Mouse (Mus musculus) embryonic facial prominence, embryonic 14.5 days (tissue): ENCODE measurements around the gene Gm5458. TPM values are rescaled to one million over a fixed set of nuclear protein-coding genes. Genes with fewer than 3 reads are reported as not detected.
"Not testable (repeated sequence)": the region's sequence is repeated elsewhere in the genome, so short reads cannot be mapped to it uniquely, and the experiment has no call there.

Experiments
- ATAC-seq: fragments of 200-750 bp; cut with Nextera tagmentation; 2 replicates; pipeline ENCODE4 v1.8.0; 2017; ENCODE audit warnings: low read depth, moderate number of reproducible peaks, moderate TSS enrichment
- DNase-seq: peaks from one replicate; pipeline ENCODE4 v3.0.0-alpha.2; 2015; ENCODE audit warnings: low spot score
- H3K27ac ChIP-seq: fragments of 300-500 bp; sonication (generic); replicated peaks from 2 replicates; pipeline ENCODE4 v1.5.1; 2014; ENCODE audit warnings: low read depth, mild to moderate bottlenecking, low read length, moderate library complexity
- H3K27me3 ChIP-seq: fragments of 300-500 bp; sonication (generic); replicated peaks from 2 replicates; pipeline ENCODE4 v1.6.1; 2014; ENCODE audit warnings: low read length; ENCODE audit not compliant: control insufficient read depth, insufficient read depth
- H3K36me3 ChIP-seq: fragments of 300-500 bp; sonication (generic); 2 replicates; pipeline ENCODE4 v1.6.1; 2014; ENCODE audit warnings: low read length, mixed read lengths; ENCODE audit not compliant: control insufficient read depth, insufficient read depth
- H3K4me1 ChIP-seq: fragments of 300-500 bp; sonication (generic); 2 replicates; pipeline ENCODE4 v1.6.1; 2014; ENCODE audit warnings: antibody characterized with exemption, low read length; ENCODE audit not compliant: control insufficient read depth, insufficient read depth
- H3K4me2 ChIP-seq: fragments of 300-500 bp; sonication (generic); 2 replicates; pipeline ENCODE4 v1.6.1; 2014; ENCODE audit warnings: low read depth, mild to moderate bottlenecking, low read length, moderate library complexity, mixed read lengths
- H3K4me3 ChIP-seq: fragments of 300-500 bp; sonication (generic); 2 replicates; pipeline ENCODE4 v1.5.1; 2014; ENCODE audit warnings: low read depth, mild to moderate bottlenecking, low read length
- H3K9ac ChIP-seq: fragments of 300-500 bp; sonication (generic); 2 replicates; pipeline ENCODE4 v1.6.1; 2014; ENCODE audit warnings: low read depth, mild to moderate bottlenecking, low read length, moderate library complexity, mixed read lengths
- H3K9me3 ChIP-seq: fragments of 300-500 bp; sonication (generic); 2 replicates; pipeline ENCODE4 v1.6.1; 2016; ENCODE audit warnings: low read length; ENCODE audit not compliant: control insufficient read depth
- WGBS: fragments of 180-500 bp; shearing (Covaris S2); extraction: QIAGEN DNeasy Blood & Tissue Kit; methylation state at CpG from one replicate; pipeline ENCODE4 v1.1.7; 2014; 5-methylcytosine and 5-hydroxymethylcytosine counted together
- polyA plus RNA-seq: library from polyadenylated mRNA; unstranded; fragments of >200 nt; fragmentation: Nextera tagmentation; extraction: Ambion mirVana; gene quantifications from 2 replicates; pipeline ENCODE4 v1.2.1, GENCODE M21; 2014

The Gm5458 gene
- polyA plus RNA-seq, result not detected in 2 replicates

DNA sequence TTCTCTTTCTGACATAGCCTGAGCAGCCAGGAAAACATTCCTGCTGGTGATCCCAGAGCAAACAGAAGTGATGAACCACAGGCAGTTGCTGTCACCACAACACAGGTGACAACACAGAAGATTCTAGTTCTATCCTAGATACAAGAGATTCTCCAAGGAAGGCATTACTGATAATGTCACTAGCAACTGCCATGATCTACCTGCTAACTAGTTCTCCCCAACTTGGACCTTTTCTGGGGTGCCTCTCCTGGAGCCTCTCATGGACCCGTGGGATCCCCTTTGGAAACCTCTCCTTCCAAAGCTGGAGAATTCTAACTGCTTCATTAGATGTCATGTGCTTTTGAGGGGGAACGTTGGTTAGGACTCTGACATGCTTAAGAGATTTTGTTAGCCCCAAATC is at the start of gene Gm5458:
Gm5458 (minus strand) TSS at position 101 of the 400 bp plus-strand sequence.
- H3K4me3 ChIP-seq, ATAC-seq, H3K27me3 ChIP-seq, H3K9ac ChIP-seq, H3K9me3 ChIP-seq, H3K4me2 ChIP-seq, DNase-seq, H3K36me3 ChIP-seq, H3K27ac ChIP-seq, H3K4me1 ChIP-seq: not testable (repeated sequence)
- 93% methylated on average over 1 of the region's 2 CpGs for WGBS

DNA sequence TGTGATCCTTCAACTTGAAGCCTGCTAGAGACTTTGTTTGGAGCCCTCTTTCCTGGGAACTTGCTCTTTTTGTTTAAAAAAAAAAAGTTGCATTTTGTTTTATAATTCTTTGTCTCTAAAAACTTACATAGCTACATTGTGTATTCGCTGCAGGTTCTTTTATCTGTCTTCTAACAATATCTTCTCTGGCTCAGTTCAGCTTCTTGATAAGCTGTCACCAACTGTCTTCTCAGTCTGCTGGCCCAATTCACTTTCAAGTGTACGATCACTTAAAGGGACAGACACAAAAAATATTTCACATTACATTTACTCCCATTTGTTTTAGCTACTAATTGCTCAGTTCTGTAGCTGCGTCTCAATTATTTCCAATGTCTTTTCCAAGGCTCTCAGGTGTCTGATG is 43.9 kb upstream of the Gm5458 start:
- no peak for DNase-seq
- H3K4me2 ChIP-seq, result no peak overlapping the region
- H3K27ac ChIP-seq, result no peak overlapping the region
- H3K9ac ChIP-seq, result no peak overlapping the region
- H3K4me1 ChIP-seq, result no peaks in the 10 kb centered on the region
- 86% methylated on average over 3 of the region's 3 CpGs for WGBS
- H3K9me3 ChIP-seq, result no peaks in the 10 kb centered on the region
- no peaks in the 10 kb centered on the region for H3K27me3 ChIP-seq
- no peak overlapping the region for H3K4me3 ChIP-seq
- no peak for ATAC-seq
- no peaks in the 10 kb centered on the region for H3K36me3 ChIP-seq

DNA sequence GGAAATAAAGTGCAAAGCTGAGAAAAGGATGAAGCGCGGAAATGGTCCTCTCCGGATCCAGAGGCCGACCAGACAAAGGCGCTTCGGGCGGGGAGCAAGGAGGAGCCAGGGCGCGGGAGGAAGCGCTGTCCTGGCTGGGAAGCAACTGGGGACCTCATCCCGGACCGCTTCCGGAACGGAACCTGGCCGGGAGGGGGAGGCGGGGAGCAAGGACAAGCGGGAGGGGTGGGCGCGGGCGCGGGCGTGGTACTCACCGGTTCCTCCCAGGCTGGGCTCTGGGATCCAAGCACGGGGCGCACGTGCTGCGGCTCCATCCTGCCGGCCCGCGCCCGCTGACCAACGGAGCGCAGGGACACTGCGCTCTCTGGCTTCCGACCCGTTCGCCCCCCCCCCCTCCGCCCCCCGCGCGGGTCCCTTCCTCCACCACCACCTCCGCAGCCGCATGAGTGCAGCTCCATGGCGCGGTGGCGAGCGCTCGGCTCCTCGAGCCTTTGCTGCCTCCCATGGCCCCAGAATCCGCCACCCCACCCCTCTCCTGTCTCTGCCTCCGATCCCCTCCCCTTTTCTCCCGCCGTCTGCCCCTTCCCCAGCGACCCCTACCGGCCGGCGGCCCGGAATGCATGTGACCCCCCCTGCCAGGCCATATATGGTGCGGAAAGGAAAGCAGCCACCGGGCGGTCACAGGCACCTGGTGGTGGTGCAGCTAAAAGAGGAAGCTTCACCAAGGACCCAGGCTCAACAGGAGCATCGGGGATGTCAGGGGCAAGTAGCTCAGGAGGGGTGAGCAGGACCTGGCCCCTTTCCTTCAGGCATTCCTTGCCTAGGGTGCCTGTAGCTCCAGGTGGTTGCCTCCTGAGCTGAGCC is 17.3 kb downstream of the Gm5458 start, which contains the start of gene Gm2237:
Gm2237 (minus strand) TSS at position 332 of the 864 bp plus-strand sequence.
- H3K9me3 ChIP-seq, H3K27ac ChIP-seq, ATAC-seq, H3K27me3 ChIP-seq, H3K36me3 ChIP-seq, H3K4me1 ChIP-seq: not testable (repeated sequence)
- Histone ChIP-seq H3K4me2 (peak within 1 kb of the TSS; percentile 44), H3K9ac (peak within 1 kb of the TSS; percentile 66), H3K4me3 (peak within 1 kb of the TSS; percentile 44)
- peak; percentile 1 for DNase-seq
- no CpG with 5 or more reads among the region's 62 CpGs for WGBS

DNA sequence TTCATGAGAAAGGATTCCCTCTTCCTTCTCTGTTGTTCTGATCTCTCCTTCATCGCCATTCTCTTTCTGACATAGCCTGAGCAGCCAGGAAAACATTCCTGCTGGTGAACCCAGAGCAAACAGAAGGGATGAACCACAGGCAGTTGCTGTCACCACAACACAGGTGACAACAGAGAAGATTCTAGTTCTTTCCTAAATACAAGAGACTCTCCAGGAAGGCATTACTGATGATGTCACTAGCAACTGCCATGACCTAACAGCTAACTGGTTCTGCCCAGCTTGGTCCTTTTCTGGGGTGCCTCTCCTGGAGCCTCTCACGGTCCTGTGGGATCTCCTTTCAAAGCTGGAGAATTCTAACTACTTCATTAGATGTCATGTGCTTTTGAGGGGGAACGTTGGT is 52.5 kb downstream of the Gm5458 start, which contains the start of gene Gm2244:
Gm2244 (minus strand) TSS at position 101 of the 400 bp plus-strand sequence.
- H3K27me3 ChIP-seq, H3K4me2 ChIP-seq, H3K4me1 ChIP-seq, H3K9ac ChIP-seq, H3K27ac ChIP-seq, DNase-seq, H3K9me3 ChIP-seq, ATAC-seq, H3K4me3 ChIP-seq, H3K36me3 ChIP-seq: not testable (repeated sequence)
- WGBS, result 82% methylated on average over 1 of the region's 3 CpGs

Other genes with a start within 250 kb of the Gm5458 start
- gene Gm21738, start 183.7 kb downstream of the Gm5458 start, polyA plus RNA-seq, result 0.33 and 0.39 TPM in 2 replicates
- not detected in 2 replicates for gene Gm2244, start 52.6 kb downstream of the Gm5458 start, polyA plus RNA-seq
- 2.4 and 2.6 TPM in 2 replicates for gene Gm2237, start 17.4 kb downstream of the Gm5458 start, polyA plus RNA-seq
- 152 and 174 TPM in 2 replicates for gene Nid2, start 148.7 kb upstream of the Gm5458 start, polyA plus RNA-seq
- 255 and 258 TPM in 2 replicates for gene Rtraf, start 221.2 kb upstream of the Gm5458 start, polyA plus RNA-seq